Comparison of ENCODE assay signal across 8 mouse cellular contexts in the genomic region with DNA sequence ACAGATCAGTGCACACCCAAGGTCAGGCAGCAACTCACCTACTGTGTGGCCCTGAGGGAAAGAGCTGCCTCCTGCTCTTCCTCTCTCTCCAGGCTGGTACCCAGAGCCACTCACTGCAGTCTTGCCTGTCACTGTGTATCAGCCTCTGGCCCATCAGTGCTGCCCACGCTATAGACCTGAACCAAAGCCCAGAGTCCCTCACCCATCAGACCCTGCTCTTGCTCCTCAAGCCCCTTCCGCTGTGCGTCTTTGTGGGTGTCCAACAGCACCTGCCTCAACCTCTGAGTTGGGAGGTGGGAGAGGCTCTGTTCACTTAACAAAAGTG. TPM values are rescaled to one million over a fixed set of nuclear protein-coding genes. Genes with fewer than 3 reads are reported as not detected.
DNase-seq lines count a peak whose midpoint lies in the region; ATAC-seq lines count a peak whose summit lies in the region.

No protein-coding gene starts in this region.

- 0 out of 2 replicates have a peak overlapping the region, but pooled peaks have one; percentile 29 for H3K9ac ChIP-seq in heart, embryonic 13.5 days
- H3K9ac ChIP-seq in midbrain, embryonic 11.5 days (ENCODE audit: low read length), result 0 out of 2 replicates have a peak overlapping the region, but pooled peaks have one; percentile 24
- H3K9ac ChIP-seq in midbrain, embryonic 15.5 days, result no peak overlapping the region
- H3K9ac ChIP-seq in hindbrain, embryonic 11.5 days (ENCODE audit: low read depth, low read length), result no peak overlapping the region
- H3K9ac ChIP-seq in neural tube, embryonic 13.5 days, result 0 out of 2 replicates have a peak overlapping the region, but pooled peaks have one; percentile 13

- H3K9me3 ChIP-seq in heart, embryonic 13.5 days, result no peaks in the 10 kb centered on the region
- H3K9me3 ChIP-seq in midbrain, embryonic 11.5 days (ENCODE audit: control insufficient read depth, low read length), result no peaks in the 10 kb centered on the region
- H3K9me3 ChIP-seq in midbrain, embryonic 15.5 days, result no peaks in the 10 kb centered on the region
- H3K9me3 ChIP-seq in hindbrain, embryonic 11.5 days (ENCODE audit: control insufficient read depth, low read length), result no peaks in the 10 kb centered on the region
- no peaks in the 10 kb centered on the region for H3K9me3 ChIP-seq in neural tube, embryonic 13.5 days

- intact Hi-C loops in heart, postnatal 36 days (cut with DNase I), result loop anchor here (2.0 kb wide), 1 partner anchor 23 kb away; no protein-coding TSS in a partner anchor

- no peak for ATAC-seq in heart, embryonic 13.5 days (ENCODE audit: extremely low read depth, insufficient number of reproducible peaks, low FRiP score, low TSS enrichment)
- no peak for ATAC-seq in midbrain, embryonic 11.5 days (ENCODE audit: low FRiP score)
- no peak for ATAC-seq in midbrain, embryonic 15.5 days (replicated peaks)
- no peak for ATAC-seq in hindbrain, embryonic 11.5 days (ENCODE audit: low FRiP score)
- no peak for ATAC-seq in neural tube, embryonic 13.5 days (ENCODE audit: low read depth)

- no peaks in the 10 kb centered on the region for H3K36me3 ChIP-seq in heart, embryonic 13.5 days
- H3K36me3 ChIP-seq in midbrain, embryonic 11.5 days (ENCODE audit: control insufficient read depth, insufficient read depth, low read length), result no peaks in the 10 kb centered on the region
- H3K36me3 ChIP-seq in midbrain, embryonic 15.5 days (replicated peaks), result no peaks in the 10 kb centered on the region
- H3K36me3 ChIP-seq in hindbrain, embryonic 11.5 days (ENCODE audit: control insufficient read depth, insufficient read depth, low read length), result no peaks in the 10 kb centered on the region
- no peaks in the 10 kb centered on the region for H3K36me3 ChIP-seq in neural tube, embryonic 13.5 days

- peaks cover 40% of the 10 kb centered on the region for H3K4me1 ChIP-seq in heart, embryonic 13.5 days
- peaks cover 41% of the 10 kb centered on the region for H3K4me1 ChIP-seq in midbrain, embryonic 11.5 days (ENCODE audit: control insufficient read depth, insufficient read depth, low read length)
- H3K4me1 ChIP-seq in midbrain, embryonic 15.5 days, result peaks cover 37% of the 10 kb centered on the region
- peaks cover 18% of the 10 kb centered on the region for H3K4me1 ChIP-seq in hindbrain, embryonic 11.5 days (replicated peaks; ENCODE audit: control insufficient read depth, insufficient read depth, low read length)
- peaks cover 71% of the 10 kb centered on the region for H3K4me1 ChIP-seq in neural tube, embryonic 13.5 days (replicated peaks)

- peak overlapping the region; percentile 9; the same call in 1 of the 2 replicates for H3K27ac ChIP-seq in heart, embryonic 13.5 days (replicated peaks)
- H3K27ac ChIP-seq in midbrain, embryonic 11.5 days (ENCODE audit: low read depth, low read length), result no peak overlapping the region
- H3K27ac ChIP-seq in midbrain, embryonic 15.5 days, result no peak overlapping the region
- H3K27ac ChIP-seq in hindbrain, embryonic 11.5 days (ENCODE audit: low read depth, low read length), result peak overlapping the region; percentile 19; the same call in 1 of the 2 replicates
- H3K27ac ChIP-seq in neural tube, embryonic 13.5 days (replicated peaks), result peak overlapping the region; percentile 65

- H3K27me3 ChIP-seq in heart, embryonic 13.5 days (replicated peaks), result peaks cover 3% of the 10 kb centered on the region; the same call in 1 of the 2 replicates
- no peaks in the 10 kb centered on the region for H3K27me3 ChIP-seq in midbrain, embryonic 11.5 days (ENCODE audit: control insufficient read depth, insufficient read depth, low read length)
- no peaks in the 10 kb centered on the region for H3K27me3 ChIP-seq in midbrain, embryonic 15.5 days (replicated peaks)
- H3K27me3 ChIP-seq in hindbrain, embryonic 11.5 days (ENCODE audit: control insufficient read depth, insufficient read depth, low read length), result no peaks in the 10 kb centered on the region
- no peaks in the 10 kb centered on the region for H3K27me3 ChIP-seq in neural tube, embryonic 13.5 days

- WGBS in heart, embryonic 13.5 days, result 70% methylated on average over 3 of the region's 3 CpGs
- 76% methylated on average over 3 of the region's 3 CpGs for WGBS in midbrain, embryonic 11.5 days
- WGBS in midbrain, embryonic 15.5 days, result 76% methylated on average over 3 of the region's 3 CpGs
- 74% methylated on average over 3 of the region's 3 CpGs for WGBS in hindbrain, embryonic 11.5 days
- 72% methylated on average over 3 of the region's 3 CpGs for WGBS in neural tube, embryonic 13.5 days

- H3K4me3 ChIP-seq in heart, embryonic 13.5 days, result no peak overlapping the region
- no peak overlapping the region for H3K4me3 ChIP-seq in midbrain, embryonic 11.5 days (ENCODE audit: low read depth, low read length)
- no peak overlapping the region for H3K4me3 ChIP-seq in midbrain, embryonic 15.5 days
- H3K4me3 ChIP-seq in hindbrain, embryonic 11.5 days (ENCODE audit: low read depth, low read length), result no peak overlapping the region
- no peak overlapping the region for H3K4me3 ChIP-seq in neural tube, embryonic 13.5 days

- DNase-seq in heart, postnatal 36 days, result no peak
- DNase-seq in midbrain, embryonic 11.5 days (ENCODE audit: low spot score, missing footprints), result no peak
- no peak for DNase-seq in hindbrain, embryonic 11.5 days (ENCODE audit: low spot score)
- no peak for DNase-seq in spleen, adult 12 weeks (ENCODE audit: low spot score)
- DNase-seq in right cerebral cortex, adult 18-20 months, result no peak

- H3K4me2 ChIP-seq in heart, embryonic 13.5 days, result no peak overlapping the region
- no peak overlapping the region for H3K4me2 ChIP-seq in midbrain, embryonic 11.5 days
- no peak overlapping the region for H3K4me2 ChIP-seq in midbrain, embryonic 15.5 days
- no peak overlapping the region for H3K4me2 ChIP-seq in hindbrain, embryonic 11.5 days (replicated peaks; ENCODE audit: low read depth, low read length)
- H3K4me2 ChIP-seq in neural tube, embryonic 13.5 days, result no peak overlapping the region

RNA-seq across cellular contexts. Expression of gene Chst15, which starts 29.7 kb away (rescaled TPM):
- polyA plus RNA-seq in heart, embryonic 13.5 days (2015; fragmentation: Nextera tagmentation; extraction: Ambion mirVana), result 3.1 and 3.8 TPM in 2 replicates
- 1 to 10 TPM; 8.3 to 9.2 TPM for total RNA-seq in heart, postnatal 36 days (2021)
- polyA plus RNA-seq in midbrain, embryonic 11.5 days (2014; fragmentation: Nextera tagmentation; extraction: Ambion mirVana), result 18.0 and 18.2 TPM in 2 replicates
- polyA plus RNA-seq in midbrain, embryonic 15.5 days (2015; fragmentation: Nextera tagmentation; extraction: Ambion mirVana), result 13.5 and 14.4 TPM in 2 replicates
- polyA plus RNA-seq in hindbrain, embryonic 11.5 days (2014; fragmentation: Nextera tagmentation; extraction: Ambion mirVana), result 25.5 and 28.3 TPM in 2 replicates
- polyA plus RNA-seq in neural tube, embryonic 13.5 days (2015; fragmentation: Nextera tagmentation; extraction: Ambion mirVana), result 21.9 and 22.5 TPM in 2 replicates

Comparison
In these comparisons a context has a peak if more than half of its experiments do, and no peak if none do; other contexts are left out.
1. H3K9ac ChIP-seq: peak in heart, embryonic 13.5 days (single experiment), midbrain, embryonic 11.5 days (single experiment) and neural tube, embryonic 13.5 days (single experiment); none in midbrain, embryonic 15.5 days (single experiment) and hindbrain, embryonic 11.5 days (single experiment).
2. H3K27ac ChIP-seq: peak in heart, embryonic 13.5 days (single experiment), hindbrain, embryonic 11.5 days (single experiment) and neural tube, embryonic 13.5 days (single experiment); none in midbrain, embryonic 11.5 days (single experiment) and midbrain, embryonic 15.5 days (single experiment).